Mouse (Mus musculus) embryonic fibroblast, embryonic 13.5 days (primary cell): ENCODE measurements at regions not wholly inside any gene's neighbourhood (a gene's known extent, or its start where the extent isn't known, plus 50 kb on each side); places are given as distances from the start of the nearest gene placed in this dataset.

Source experiments
- CTCF ChIP-seq: IDR thresholded peaks from 2 replicates; pipeline ENCODE4 v1.5.1; 2011; ENCODE audit warnings: mild to moderate bottlenecking, control low read depth, low read length, moderate library complexity, borderline replicate concordance; ENCODE audit not compliant: insufficient read depth
- POLR2A ChIP-seq: IDR thresholded peaks from 2 replicates; pipeline ENCODE4 v1.6.1; 2011; ENCODE audit warnings: low read depth, mild to moderate bottlenecking, control low read depth, low read length, moderate library complexity

- no peak for TF ChIP-seq CTCF
- no peak for TF ChIP-seq POLR2A
These were observed 169.3 kb upstream of the Stxbp5 start for GRCm38 (mm10) chr10:10070146-10070545.
